Mouse (Mus musculus) limb, embryonic 11.5 days (tissue): Measurements from ENCODE around the gene Sh2d1b1. TPM values are rescaled to one million over a fixed set of nuclear protein-coding genes. Genes with fewer than 3 reads are reported as not detected.

Experiments
- ATAC-seq: fragments of 200-750 bp; cut with Nextera tagmentation; 2 replicates; pipeline ENCODE4 v1.8.0; 2017; ENCODE audit warnings: low read depth; ENCODE audit not compliant: insufficient number of reproducible peaks, low FRiP score, low TSS enrichment
- DNase-seq: peaks from one replicate; pipeline ENCODE4 v3.0.0-alpha.2; 2015; ENCODE audit warnings: low spot score
- H3K27ac ChIP-seq: fragments of 300-500 bp; sonication (generic); replicated peaks from 2 replicates; pipeline ENCODE4 v1.5.1; 2014; ENCODE audit warnings: low read depth, mild to moderate bottlenecking, low read length
- H3K27me3 ChIP-seq: fragments of 300-500 bp; sonication (generic); 2 replicates; pipeline ENCODE4 v1.6.1; 2014; ENCODE audit warnings: mild to moderate bottlenecking, low read length, mixed read lengths; ENCODE audit not compliant: control insufficient read depth, insufficient read depth
- H3K36me3 ChIP-seq: fragments of 300-500 bp; sonication (generic); 2 replicates; pipeline ENCODE4 v1.6.1; 2014; ENCODE audit warnings: mild to moderate bottlenecking, low read length, moderate library complexity, mixed read lengths; ENCODE audit not compliant: control insufficient read depth, insufficient read depth
- H3K4me1 ChIP-seq: fragments of 300-500 bp; sonication (generic); 2 replicates; pipeline ENCODE4 v1.6.1; 2014; ENCODE audit warnings: low read length, mixed read lengths; ENCODE audit not compliant: control insufficient read depth, insufficient read depth
- H3K4me2 ChIP-seq: fragments of 300-500 bp; sonication (generic); 2 replicates; pipeline ENCODE4 v1.6.1; 2014; ENCODE audit warnings: low read depth, mild to moderate bottlenecking, moderate library complexity; ENCODE audit not compliant: severe bottlenecking
- H3K4me3 ChIP-seq: fragments of 300-500 bp; sonication (generic); 2 replicates; pipeline ENCODE4 v1.5.1; 2014; ENCODE audit warnings: low read depth, low read length
- H3K9ac ChIP-seq: fragments of 300-500 bp; sonication (generic); 2 replicates; pipeline ENCODE4 v1.6.1; 2014; ENCODE audit warnings: mild to moderate bottlenecking, low read length
- H3K9me3 ChIP-seq: fragments of 300-500 bp; sonication (generic); 2 replicates; pipeline ENCODE4 v1.6.1; 2016; ENCODE audit warnings: low read length; ENCODE audit not compliant: control insufficient read depth
- WGBS: fragments of 180-500 bp; shearing (Covaris S2); extraction: QIAGEN DNeasy Blood & Tissue Kit; methylation state at CpG from one replicate; pipeline ENCODE4 v1.1.7; 2014; 5-methylcytosine and 5-hydroxymethylcytosine counted together
- polyA plus RNA-seq: library from polyadenylated mRNA; unstranded; fragments of >200 nt; fragmentation: Nextera tagmentation; extraction: Ambion mirVana; gene quantifications from 2 replicates; pipeline ENCODE4 v1.2.1, GENCODE M21; 2014

Sh2d1b1 gene
- polyA plus RNA-seq, 1 experiment from 2014 or later = not detected

GRCm38 (mm10) chr1:170282415-170283129 lies 5.5 kb downstream of the Sh2d1b1 start:
- no peaks in the 10 kb centered on the region for H3K36me3 ChIP-seq
- no peak overlapping the region for H3K27ac ChIP-seq
- no peaks in the 10 kb centered on the region for H3K27me3 ChIP-seq
- H3K4me2 ChIP-seq = no peak overlapping the region
- DNase-seq = no peak
- no peak overlapping the region for H3K9ac ChIP-seq
- no peaks in the 10 kb centered on the region for H3K4me1 ChIP-seq
- no peak overlapping the region for H3K4me3 ChIP-seq
- 75% methylated on average over 4 of the region's 4 CpGs for WGBS
- no peaks in the 10 kb centered on the region for H3K9me3 ChIP-seq
- ATAC-seq = no peak

- ATAC-seq = no peak; the same call in 1 of the 2 replicates
- no peak overlapping the region for H3K27ac ChIP-seq
These were observed 15.3 kb downstream of the Sh2d1b1 start for GRCm38 (mm10) chr1:170292239-170292951.

GRCm38 (mm10) chr1:170293257-170293656 lies 16.1 kb downstream of the Sh2d1b1 start:
- Histone ChIP-seq H3K36me3 (no peaks in the 10 kb centered on the region), H3K4me3 (no peak overlapping the region), H3K27me3 (no peaks in the 10 kb centered on the region), H3K9me3 (no peaks in the 10 kb centered on the region), H3K4me2 (no peak overlapping the region), H3K27ac (no peak overlapping the region), H3K9ac (no peak overlapping the region), H3K4me1 (no peaks in the 10 kb centered on the region)
- DNase-seq (no peak), ATAC-seq (no peak)
- 89% methylated on average over 5 of the region's 5 CpGs for WGBS

More at GRCm38 (mm10) chr1:170292239-170292951, 15.3 kb downstream of the Sh2d1b1 start:
- Histone ChIP-seq H3K9ac (no peak overlapping the region), H3K4me1 (no peaks in the 10 kb centered on the region), H3K4me2 (no peak overlapping the region), H3K4me3 (no peak overlapping the region), H3K36me3 (no peaks in the 10 kb centered on the region), H3K9me3 (no peaks in the 10 kb centered on the region), H3K27me3 (no peaks in the 10 kb centered on the region)
- 53% methylated on average over 9 of the region's 9 CpGs for WGBS
- peak; percentile 53 for DNase-seq

- Histone ChIP-seq H3K4me2 (no peak overlapping the region), H3K27ac (no peak overlapping the region)
- 88% methylated on average over 15 of the region's 15 CpGs for WGBS
These were observed 17.9 kb downstream of the Sh2d1b1 start for GRCm38 (mm10) chr1:170294786-170295570.

GRCm38 (mm10) chr1:170299496-170299895 lies 22.4 kb downstream of the Sh2d1b1 start:
- whole genome bisulfite sequencing = 79% methylated on average over 4 of the region's 4 CpGs
- H3K4me1 ChIP-seq = no peaks in the 10 kb centered on the region
- no peaks in the 10 kb centered on the region for H3K27me3 ChIP-seq
- no peaks in the 10 kb centered on the region for H3K36me3 ChIP-seq
- no peak overlapping the region for H3K27ac ChIP-seq
- ATAC-seq (no peak), DNase-seq (no peak)
- H3K9ac ChIP-seq = no peak overlapping the region
- H3K4me2 ChIP-seq = no peak overlapping the region
- H3K4me3 ChIP-seq = no peak overlapping the region
- H3K9me3 ChIP-seq = no peaks in the 10 kb centered on the region

More at GRCm38 (mm10) chr1:170294786-170295570, 17.9 kb downstream of the Sh2d1b1 start:
- Histone ChIP-seq H3K4me3 (no peak overlapping the region), H3K9me3 (no peaks in the 10 kb centered on the region), H3K27me3 (no peaks in the 10 kb centered on the region), H3K9ac (no peak overlapping the region), H3K36me3 (no peaks in the 10 kb centered on the region), H3K4me1 (no peaks in the 10 kb centered on the region)
- no peak for ATAC-seq
- no peak for DNase-seq

- Histone ChIP-seq H3K36me3 (no peaks in the 10 kb centered on the region), H3K27me3 (no peaks in the 10 kb centered on the region), H3K4me1 (no peaks in the 10 kb centered on the region), H3K27ac (no peak overlapping the region), H3K4me3 (no peak overlapping the region), H3K9ac (no peak overlapping the region), H3K4me2 (no peak overlapping the region), H3K9me3 (no peaks in the 10 kb centered on the region)
- 95% methylated on average over 9 of the region's 9 CpGs for WGBS
- DNase-seq (no peak), ATAC-seq (no peak)
These were observed 24.6 kb downstream of the Sh2d1b1 start for GRCm38 (mm10) chr1:170301686-170302085.

- ATAC-seq (no peak), DNase-seq (no peak)
- Histone ChIP-seq H3K4me1 (no peaks in the 10 kb centered on the region), H3K4me2 (no peak overlapping the region), H3K9ac (no peak overlapping the region), H3K9me3 (no peaks in the 10 kb centered on the region), H3K4me3 (no peak overlapping the region), H3K36me3 (no peaks in the 10 kb centered on the region), H3K27ac (no peak overlapping the region), H3K27me3 (no peaks in the 10 kb centered on the region)
- WGBS = 77% methylated on average over 6 of the region's 6 CpGs
These were observed 25.3 kb downstream of the Sh2d1b1 start for GRCm38 (mm10) chr1:170302456-170302855.

- H3K27me3 ChIP-seq = no peaks in the 10 kb centered on the region
- 72% methylated on average over 6 of the region's 6 CpGs for WGBS
- no peak overlapping the region for H3K4me2 ChIP-seq
- ATAC-seq (no peak), DNase-seq (no peak)
- no peak overlapping the region for H3K9ac ChIP-seq
- H3K27ac ChIP-seq = no peak overlapping the region
- H3K36me3 ChIP-seq = no peaks in the 10 kb centered on the region
- H3K4me3 ChIP-seq = no peak overlapping the region
- no peaks in the 10 kb centered on the region for H3K9me3 ChIP-seq
- no peaks in the 10 kb centered on the region for H3K4me1 ChIP-seq
These were observed 26.0 kb downstream of the Sh2d1b1 start for GRCm38 (mm10) chr1:170303103-170303502.
